Mouse (Mus musculus) mouse trophoblast stem cell (cell line): Measurements from ENCODE around the gene Hsd11b1.

ENCODE experiments used
- in situ Hi-C, 2 experiments: fragments of 300-500 bp; cut with MseI, MboI; formaldehyde crosslinking; loops; 2 replicates in 1 of 2; 3 replicates in 1 of 2; pipeline ENCODE4 v1.15.1; 2025

Hsd11b1 gene

GRCm38 (mm10) chr1:193244235-193244634, 19.6 kb downstream of the Hsd11b1 start:
- in situ Hi-C loops: no loop called here

- in situ Hi-C loops: no loop called here
Measured at GRCm38 (mm10) chr1:193243571-193244193, 20.2 kb downstream of the Hsd11b1 start.

- in situ Hi-C loops: no loop called here
Measured at GRCm38 (mm10) chr1:193242863-193243262, 21.0 kb downstream of the Hsd11b1 start.

GRCm38 (mm10) chr1:193242238-193242637, 21.6 kb downstream of the Hsd11b1 start:
- in situ Hi-C loops: no loop called here

- in situ Hi-C loops: no loop called here
Measured at GRCm38 (mm10) chr1:193241436-193241835, 22.4 kb downstream of the Hsd11b1 start.

GRCm38 (mm10) chr1:193238426-193238825, 25.4 kb downstream of the Hsd11b1 start:
- in situ Hi-C loops: no loop called here

GRCm38 (mm10) chr1:193234930-193235329, 28.9 kb downstream of the Hsd11b1 start:
- in situ Hi-C loops: no loop called here

GRCm38 (mm10) chr1:193234130-193234645, 29.7 kb downstream of the Hsd11b1 start:
- in situ Hi-C loops: no loop called here

- in situ Hi-C loops: no loop called here
Measured at GRCm38 (mm10) chr1:193232732-193233131, 31.1 kb downstream of the Hsd11b1 start.

- in situ Hi-C loops: no loop called here
Measured at GRCm38 (mm10) chr1:193230935-193231334, 32.9 kb downstream of the Hsd11b1 start.

- in situ Hi-C loops: no loop called here
Measured at GRCm38 (mm10) chr1:193230531-193230930, 33.3 kb downstream of the Hsd11b1 start.

- in situ Hi-C loops: no loop called here
Measured at GRCm38 (mm10) chr1:193229570-193229969, 34.3 kb downstream of the Hsd11b1 start.

- in situ Hi-C loops: no loop called here
Measured at GRCm38 (mm10) chr1:193227537-193227936, 36.3 kb downstream of the Hsd11b1 start.

- in situ Hi-C loops: no loop called here
Measured at GRCm38 (mm10) chr1:193226724-193227522, 37.0 kb downstream of the Hsd11b1 start.

GRCm38 (mm10) chr1:193226114-193226513, 37.8 kb downstream of the Hsd11b1 start:
- in situ Hi-C loops: no loop called here

GRCm38 (mm10) chr1:193225531-193225930, 38.3 kb downstream of the Hsd11b1 start:
- in situ Hi-C loops: no loop called here

GRCm38 (mm10) chr1:193220408-193220807, 43.5 kb downstream of the Hsd11b1 start:
- in situ Hi-C loops: no loop called here

GRCm38 (mm10) chr1:193216000-193216399, 47.9 kb downstream of the Hsd11b1 start:
- in situ Hi-C loops: no loop called here

- in situ Hi-C loops: no loop called here
Measured at GRCm38 (mm10) chr1:193214053-193214452, 49.8 kb downstream of the Hsd11b1 start.

GRCm38 (mm10) chr1:193211371-193211770, 52.5 kb downstream of the Hsd11b1 start:
- in situ Hi-C loops: no loop called here

- in situ Hi-C loops: no loop called here
Measured at GRCm38 (mm10) chr1:193208178-193208577, 55.7 kb downstream of the Hsd11b1 start.

- in situ Hi-C loops: no loop called here
Measured at GRCm38 (mm10) chr1:193207503-193207902, 56.4 kb downstream of the Hsd11b1 start, which contains the start of gene Lamb3. TSS of gene Lamb3 (plus strand) at chr1:193207699.

GRCm38 (mm10) chr1:193205431-193205830, 58.4 kb downstream of the Hsd11b1 start:
- in situ Hi-C loops: no loop called here
